Mouse (Mus musculus) testis, adult 2 months (tissue): ENCODE results near the gene Mvb12b. TPM values are rescaled to one million over a fixed set of nuclear protein-coding genes. Genes with fewer than 3 reads are reported as not detected.

ENCODE experiments used
- H3K27ac ChIP-seq: fragments of 200-500 bp; 2 replicates; pipeline ENCODE4 v1.5.1; 2012; ENCODE audit warnings: low read depth, low read length; ENCODE audit not compliant: control insufficient read depth, insufficient read depth
- H3K27me3 ChIP-seq: fragments of 200-500 bp; 2 replicates; pipeline ENCODE4 v1.6.1; 2012; ENCODE audit warnings: mild to moderate bottlenecking, low read length, moderate library complexity; ENCODE audit not compliant: control insufficient read depth, insufficient read depth
- H3K36me3 ChIP-seq: fragments of 200-500 bp; 2 replicates; pipeline ENCODE4 v1.6.1; 2012; ENCODE audit warnings: mild to moderate bottlenecking, low read length; ENCODE audit not compliant: control insufficient read depth, insufficient read depth
- H3K4me1 ChIP-seq: fragments of 200-500 bp; 2 replicates; pipeline ENCODE4 v1.6.1; 2012; ENCODE audit warnings: low read length; ENCODE audit not compliant: control insufficient read depth, insufficient read depth
- H3K4me3 ChIP-seq: fragments of 200-500 bp; 2 replicates; pipeline ENCODE4 v1.5.1; 2012; ENCODE audit warnings: low read depth, mild to moderate bottlenecking, low read length, moderate library complexity, mixed read lengths; ENCODE audit not compliant: control insufficient read depth
- CTCF ChIP-seq: fragments of 200-500 bp; IDR thresholded peaks from 2 replicates; pipeline ENCODE4 v1.5.1; 2012; ENCODE audit warnings: low read depth, mild to moderate bottlenecking, inconsistent platforms, low read length, moderate library complexity; ENCODE audit not compliant: control insufficient read depth, insufficient read depth, insufficient replicate concordance
- POLR2A ChIP-seq: fragments of 200-500 bp; IDR thresholded peaks from 2 replicates; pipeline ENCODE4 v1.6.1; 2012; ENCODE audit warnings: low read depth, mild to moderate bottlenecking, inconsistent platforms, low read length, moderate library complexity; ENCODE audit not compliant: control insufficient read depth
- polyA plus RNA-seq: library from polyadenylated mRNA; depleted of rRNA; stranded (reverse); fragments of >200 nt; gene quantifications from 2 replicates; pipeline ENCODE4 v1.2.3, GENCODE M21; 2012

The Mvb12b gene
- polyA plus RNA-seq, 1 experiment: 2.0 TPM

- H3K27me3 ChIP-seq: no peaks in the 10 kb centered on the region
- TF ChIP-seq POLR2A (no peak), CTCF (no peak)
- no peak overlapping the region for H3K27ac ChIP-seq
- no peaks in the 10 kb centered on the region for H3K36me3 ChIP-seq
- peaks cover 11% of the 10 kb centered on the region for H3K4me1 ChIP-seq
- H3K4me3 ChIP-seq: no peak overlapping the region
These were observed 12.7 kb downstream of the Mvb12b start for GRCm38 (mm10) chr2:33874856-33875576.

GRCm38 (mm10) chr2:33874367-33874766, 13.4 kb downstream of the Mvb12b start:
- H3K36me3 ChIP-seq: no peaks in the 10 kb centered on the region
- peaks cover 11% of the 10 kb centered on the region for H3K4me1 ChIP-seq
- H3K27me3 ChIP-seq: no peaks in the 10 kb centered on the region

GRCm38 (mm10) chr2:33873501-33873900, 14.2 kb downstream of the Mvb12b start:
- Histone ChIP-seq H3K4me1 (peaks cover 11% of the 10 kb centered on the region), H3K27ac (no peak overlapping the region), H3K27me3 (no peaks in the 10 kb centered on the region)

More at GRCm38 (mm10) chr2:33874367-33874766, 13.4 kb downstream of the Mvb12b start:
- no peak overlapping the region for H3K27ac ChIP-seq
- TF ChIP-seq POLR2A (no peak), CTCF (no peak)
- no peak overlapping the region for H3K4me3 ChIP-seq

DNA sequence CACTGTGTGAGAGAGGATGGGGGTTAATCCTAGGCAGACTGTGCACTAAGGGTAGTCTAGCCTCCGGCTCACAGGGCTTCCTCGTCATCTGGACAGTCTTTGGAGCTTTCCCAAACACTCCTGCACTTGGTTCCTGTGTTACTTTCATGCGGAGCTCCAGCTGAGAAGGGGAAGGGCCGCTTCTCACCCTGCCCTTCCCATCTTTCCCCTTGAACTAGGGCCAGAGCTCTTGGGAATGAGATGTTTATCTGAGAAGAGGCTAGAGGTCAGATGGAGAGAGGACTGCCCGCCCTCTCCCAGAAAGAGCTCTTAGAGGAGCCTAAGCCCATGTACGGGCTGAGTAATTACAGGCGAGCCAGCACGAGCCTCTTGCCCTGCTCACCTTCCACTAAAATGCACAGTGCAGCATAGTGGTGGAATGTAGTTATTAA, 14.9 kb downstream of the Mvb12b start:
- Histone ChIP-seq H3K27ac (no peak overlapping the region), H3K4me1 (peaks cover 11% of the 10 kb centered on the region), H3K36me3 (no peaks in the 10 kb centered on the region), H3K4me3 (no peak overlapping the region), H3K27me3 (no peaks in the 10 kb centered on the region)
- no peak for TF ChIP-seq POLR2A
- no peak for TF ChIP-seq CTCF

More at GRCm38 (mm10) chr2:33873501-33873900, 14.2 kb downstream of the Mvb12b start:
- Histone ChIP-seq H3K36me3 (no peaks in the 10 kb centered on the region), H3K4me3 (no peak overlapping the region)
- no peak for TF ChIP-seq CTCF
- TF ChIP-seq POLR2A: no peak

- Histone ChIP-seq H3K27ac (no peak overlapping the region), H3K4me3 (no peak overlapping the region), H3K36me3 (no peaks in the 10 kb centered on the region), H3K27me3 (no peaks in the 10 kb centered on the region), H3K4me1 (peaks cover 3% of the 10 kb centered on the region; the same call in 1 of the 2 replicates)
- TF ChIP-seq CTCF (no peak), POLR2A (no peak)
These were observed 16.6 kb downstream of the Mvb12b start for GRCm38 (mm10) chr2:33871181-33871520.

GRCm38 (mm10) chr2:33870369-33871180, 17.2 kb downstream of the Mvb12b start:
- TF ChIP-seq CTCF (no peak), POLR2A (no peak)
- H3K27ac ChIP-seq: no peak overlapping the region
- H3K27me3 ChIP-seq: no peaks in the 10 kb centered on the region
- H3K4me3 ChIP-seq: no peak overlapping the region
- peaks cover 3% of the 10 kb centered on the region; the same call in 1 of the 2 replicates for H3K4me1 ChIP-seq
- no peaks in the 10 kb centered on the region for H3K36me3 ChIP-seq

DNA sequence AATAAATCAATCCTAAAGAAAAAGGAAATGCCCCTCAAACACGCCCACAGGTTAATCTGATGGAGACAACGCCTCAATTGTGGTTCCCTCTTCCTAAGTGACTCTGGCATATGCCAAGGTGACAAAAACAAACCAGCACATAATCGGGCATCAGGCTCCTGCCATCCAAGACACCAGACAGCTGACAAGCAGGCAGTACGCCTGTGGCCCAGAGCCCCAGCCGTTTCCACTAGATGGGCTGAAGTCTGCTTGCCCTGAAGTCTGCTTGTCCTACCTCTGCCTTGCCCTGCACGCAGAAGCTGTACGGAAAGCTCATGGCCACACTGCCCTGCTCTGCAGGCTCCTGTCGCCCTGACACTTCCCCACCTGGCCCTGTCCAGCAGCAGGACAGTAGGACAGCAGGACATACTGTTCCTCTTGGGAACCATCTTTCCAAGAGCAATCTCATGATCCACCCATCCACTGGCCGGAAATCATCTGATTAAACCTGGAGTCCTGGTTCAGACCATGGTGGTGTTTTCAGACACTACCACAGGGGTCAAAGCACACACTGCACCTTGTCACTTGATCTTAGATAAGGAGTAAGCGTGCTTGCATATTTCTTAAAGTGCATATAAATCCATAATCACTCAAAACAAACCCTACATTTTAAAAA, 17.9 kb downstream of the Mvb12b start:
- Histone ChIP-seq H3K27me3 (no peaks in the 10 kb centered on the region), H3K4me1 (peaks cover 3% of the 10 kb centered on the region; the same call in 1 of the 2 replicates), H3K4me3 (no peak overlapping the region), H3K27ac (no peak overlapping the region), H3K36me3 (no peaks in the 10 kb centered on the region)
- TF ChIP-seq POLR2A (no peak), CTCF (no peak)
